Mouse (Mus musculus) small intestine, adult 2 months (tissue): ENCODE results near the gene Tmem253. TPM values are rescaled to one million over a fixed set of nuclear protein-coding genes. Genes with fewer than 3 reads are reported as not detected.
"Not testable (repeated sequence)": the region's sequence is repeated elsewhere in the genome, so short reads cannot be mapped to it uniquely, and the experiment has no call there.

Experiments used
- H3K27ac ChIP-seq: fragments of 200-500 bp; 2 replicates; pipeline ENCODE4 v1.5.1; 2012; ENCODE audit warnings: low read depth, low read length, control low read depth, inconsistent platforms; ENCODE audit not compliant: insufficient read depth
- H3K27me3 ChIP-seq: fragments of 200-500 bp; 2 replicates; pipeline ENCODE4 v1.6.1; 2012; ENCODE audit warnings: mild to moderate bottlenecking, moderate library complexity, low read length, inconsistent platforms; ENCODE audit not compliant: control insufficient read depth, insufficient read depth
- H3K36me3 ChIP-seq: fragments of 200-500 bp; 2 replicates; pipeline ENCODE4 v1.6.1; 2012; ENCODE audit warnings: mild to moderate bottlenecking, low read length, control low read depth, inconsistent platforms; ENCODE audit not compliant: control insufficient read depth, insufficient read depth
- H3K4me1 ChIP-seq: fragments of 200-500 bp; 2 replicates; pipeline ENCODE4 v1.6.1; 2012; ENCODE audit warnings: low read length, inconsistent platforms, mixed read lengths; ENCODE audit not compliant: control insufficient read depth, insufficient read depth, insufficient read length
- H3K4me3 ChIP-seq: fragments of 200-500 bp; 2 replicates; pipeline ENCODE4 v1.5.1; 2012; ENCODE audit warnings: low read depth, mild to moderate bottlenecking, control low read depth, inconsistent platforms, low read length, moderate library complexity
- CTCF ChIP-seq: fragments of 200-500 bp; IDR thresholded peaks from 2 replicates; pipeline ENCODE4 v1.5.1; 2012; ENCODE audit warnings: low read depth, mild to moderate bottlenecking, control low read depth, inconsistent platforms, low read length, moderate library complexity, mixed read lengths; ENCODE audit not compliant: insufficient replicate concordance, insufficient read length; ENCODE audit errors: extremely low read depth
- POLR2A ChIP-seq: fragments of 200-500 bp; IDR thresholded peaks from 2 replicates; pipeline ENCODE4 v1.6.1; 2012; ENCODE audit warnings: low read depth, mild to moderate bottlenecking, control low read depth, inconsistent platforms, low read length, moderate library complexity
- WGBS: fragments of 180-500 bp; shearing (Covaris S2); methylation state at CpG from one replicate; pipeline ENCODE4 v1.1.7; 2018; 5-methylcytosine and 5-hydroxymethylcytosine counted together
- polyA plus RNA-seq: library from polyadenylated mRNA; depleted of rRNA; stranded (reverse); fragments of >200 nt; gene quantifications from 2 replicates; pipeline ENCODE4 v1.2.3, GENCODE M21; 2012; rRNA removed

Gene Tmem253
- polyA plus RNA-seq, 1 experiment = 91.5 TPM

GRCm38 (mm10) chr14:52045966-52046565, 30.6 kb downstream of the Tmem253 start:
- TF ChIP-seq POLR2A = no peak
- no peak for TF ChIP-seq CTCF
- no peaks in the 10 kb centered on the region for H3K36me3 ChIP-seq
- no peaks in the 10 kb centered on the region for H3K27me3 ChIP-seq
- H3K4me1 ChIP-seq = no peaks in the 10 kb centered on the region
- WGBS = 81% methylated on average over 9 of the region's 9 CpGs
- no peak overlapping the region for H3K27ac ChIP-seq
- H3K4me3 ChIP-seq = no peak overlapping the region

GRCm38 (mm10) chr14:52052720-52053119, 37.3 kb downstream of the Tmem253 start:
- 85% methylated on average over 3 of the region's 3 CpGs for WGBS
- H3K36me3 ChIP-seq, H3K4me3 ChIP-seq, H3K27ac ChIP-seq, H3K27me3 ChIP-seq, H3K4me1 ChIP-seq: not testable (repeated sequence)

DNA sequence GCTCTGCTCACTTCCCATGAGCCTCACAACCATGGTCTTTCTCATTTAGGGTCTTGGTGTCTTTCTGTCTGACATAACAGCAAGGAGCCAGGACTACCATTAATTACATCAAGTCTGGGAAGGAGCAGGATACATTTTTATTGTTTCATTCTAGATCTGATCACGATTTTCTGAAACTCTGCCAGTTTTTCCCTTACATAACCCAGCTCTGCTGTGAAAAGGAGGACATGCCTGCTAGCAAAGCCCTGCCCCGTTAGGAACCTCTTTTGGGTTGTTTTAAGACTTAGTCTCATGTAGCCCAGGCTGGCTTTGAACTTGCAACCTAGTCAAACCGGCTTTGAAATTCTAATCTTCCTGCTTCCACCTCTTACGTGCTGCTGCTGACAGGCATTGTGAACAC, 44.5 kb downstream of the Tmem253 start:
- H3K36me3 ChIP-seq = no peaks in the 10 kb centered on the region
- no peaks in the 10 kb centered on the region for H3K27me3 ChIP-seq
- TF ChIP-seq POLR2A = no peak
- no peak for TF ChIP-seq CTCF
- WGBS = 51% methylated on average over 4 of the region's 4 CpGs
- H3K27ac ChIP-seq = no peak overlapping the region
- no peaks in the 10 kb centered on the region for H3K4me1 ChIP-seq
- no peak overlapping the region for H3K4me3 ChIP-seq

GRCm38 (mm10) chr14:52060800-52061199, 45.3 kb downstream of the Tmem253 start:
- H3K4me3 ChIP-seq = no peak overlapping the region
- H3K27me3 ChIP-seq = no peaks in the 10 kb centered on the region
- WGBS = 89% methylated on average over 1 of the region's 1 CpGs

GRCm38 (mm10) chr14:52061798-52062197, 46.3 kb downstream of the Tmem253 start:
- no peaks in the 10 kb centered on the region for H3K4me1 ChIP-seq
- no peaks in the 10 kb centered on the region for H3K36me3 ChIP-seq
- no peaks in the 10 kb centered on the region for H3K27me3 ChIP-seq
- no peak overlapping the region for H3K4me3 ChIP-seq
- TF ChIP-seq CTCF = no peak
- TF ChIP-seq POLR2A = no peak
- 78% methylated on average over 8 of the region's 8 CpGs for WGBS
- H3K27ac ChIP-seq = no peak overlapping the region

More at GRCm38 (mm10) chr14:52060800-52061199, 45.3 kb downstream of the Tmem253 start:
- Histone ChIP-seq H3K27ac (no peak overlapping the region), H3K36me3 (no peaks in the 10 kb centered on the region), H3K4me1 (no peaks in the 10 kb centered on the region)
- TF ChIP-seq POLR2A (no peak), CTCF (no peak)

DNA sequence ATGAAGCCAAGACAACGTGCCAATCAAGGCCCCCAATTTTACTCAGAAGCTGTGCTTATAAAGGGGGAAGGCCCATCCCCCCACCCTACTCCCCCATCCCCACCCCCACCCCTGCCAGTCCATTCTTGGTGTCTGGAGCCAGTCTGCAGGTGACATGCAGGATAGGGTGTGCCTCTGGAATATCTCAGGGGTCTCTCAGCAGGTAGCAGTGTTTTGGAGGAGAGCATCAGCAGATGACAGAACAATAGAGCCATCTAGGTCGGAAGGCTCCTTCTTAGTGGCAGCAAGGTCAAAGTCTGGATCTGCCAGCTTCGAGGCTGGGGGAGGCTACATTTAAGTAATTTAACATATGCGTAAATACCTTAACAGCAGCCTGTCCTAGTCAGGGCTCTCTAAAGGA, 50.7 kb downstream of the Tmem253 start:
- H3K36me3 ChIP-seq = 0 out of 2 replicates have a peak, but pooled peaks cover 1% of the 10 kb centered on the region
- H3K4me1 ChIP-seq = no peaks in the 10 kb centered on the region
- 45% methylated on average over 4 of the region's 4 CpGs for WGBS
- H3K4me3 ChIP-seq = no peak overlapping the region
- TF ChIP-seq CTCF (no peak), POLR2A (no peak)
- no peak overlapping the region for H3K27ac ChIP-seq
- H3K27me3 ChIP-seq = no peaks in the 10 kb centered on the region

Other genes starting within 250 kb of the Tmem253 start
- gene Ang4, start 242.1 kb upstream of the Tmem253 start, polyA plus RNA-seq = 46.7 and 466 TPM in 2 replicates
- 0.13 TPM in 1 of 2 replicates, not detected in the other for gene AY358078, start 215.6 kb upstream of the Tmem253 start, polyA plus RNA-seq
- gene Ear6, start 162.0 kb upstream of the Tmem253 start, polyA plus RNA-seq = 0.15 TPM in 1 of 2 replicates, not detected in the other
- gene Mettl17, start 130.8 kb upstream of the Tmem253 start, polyA plus RNA-seq = 11.2 and 16.9 TPM in 2 replicates
- gene Slc39a2, start 122.8 kb upstream of the Tmem253 start, polyA plus RNA-seq = 0.30 and 0.61 TPM in 2 replicates
- 23.7 and 32.9 TPM in 2 replicates for gene Ndrg2, start 101.5 kb upstream of the Tmem253 start, polyA plus RNA-seq
- gene Tppp2, start 97.2 kb upstream of the Tmem253 start, polyA plus RNA-seq = not detected in 2 replicates
- not detected in 2 replicates for gene Rnase13, start 92.9 kb upstream of the Tmem253 start, polyA plus RNA-seq
- gene Arhgef40, start 30.9 kb upstream of the Tmem253 start, polyA plus RNA-seq = 12.7 and 19.1 TPM in 2 replicates
- 37.9 and 72.7 TPM in 2 replicates for gene Zfp219, start 5.1 kb downstream of the Tmem253 start, polyA plus RNA-seq
- not detected in 2 replicates for gene Olfr221, start 26.8 kb downstream of the Tmem253 start, polyA plus RNA-seq
- 8.4 and 22.4 TPM in 2 replicates for gene Hnrnpc, start 88.4 kb downstream of the Tmem253 start, polyA plus RNA-seq
- 0.86 and 1.0 TPM in 2 replicates for gene Rpgrip1, start 95.0 kb downstream of the Tmem253 start, polyA plus RNA-seq
- 1.7 and 4.0 TPM in 2 replicates for gene Supt16, start 181.8 kb downstream of the Tmem253 start, polyA plus RNA-seq
- 10.5 and 19.6 TPM in 2 replicates for gene Chd8, start 242.1 kb downstream of the Tmem253 start, polyA plus RNA-seq